Mouse (Mus musculus): ENCODE data around the gene Calu. TPM values are rescaled to one million over a fixed set of nuclear protein-coding genes. Genes with fewer than 3 reads are reported as not detected.

Calu gene
- total and polyA plus RNA-seq, 3 experiments: 107 to 161 (median 112) TPM

GRCm38 (mm10) chr6:29313690-29314202 is 34.1 kb upstream of the Calu start:
- H3K36me3 ChIP-seq (replicated peaks in 1 of 2; ENCODE audit: control insufficient read depth in 1 of 2, insufficient read depth in 1 of 2, low read length in 1 of 2): no peaks in the 10 kb centered on the region
- dilution Hi-C loops (cut with MboI; ENCODE audit: extremely low pct_ligation_motif_present, extremely low pct_unique_long_range_greater_than_20kb, low sequenced_read_pairs): no loop called here
- peaks cover 10% of the 10 kb centered on the region for H3K9me3 ChIP-seq (replicated peaks; ENCODE audit: low read length)
- peak; percentile 54 for DNase-seq (ENCODE audit: extremely low read depth)
- no peak overlapping the region for H3K4me3 ChIP-seq (replicated peaks in 1 of 3; ENCODE audit: low read depth in 2 of 3, low read length in 2 of 3, poor library complexity in 1 of 3)
- H3K4me2 ChIP-seq (ENCODE audit: insufficient read depth, low read depth, poor library complexity, severe bottlenecking): 0 out of 2 replicates have a peak overlapping the region, but pooled peaks have one; percentile 10
- no peaks in the 10 kb centered on the region for H3K79me2 ChIP-seq (replicated peaks; ENCODE audit: control insufficient read depth, extremely low read depth, insufficient read depth, poor library complexity, severe bottlenecking)
- H3K9ac ChIP-seq (ENCODE audit: insufficient read depth, low read depth): no peak overlapping the region
- H3K27me3 ChIP-seq (replicated peaks): peaks cover 12% of the 10 kb centered on the region
- peaks cover 11 to 26% of the 10 kb centered on the region in 2 experiments; a peak in 3 of 4 replicates for H3K4me1 ChIP-seq (ENCODE audit: control insufficient read depth in 1 of 2, insufficient read depth in 2 of 2)
- in situ Hi-C loops (cut with MboI; ENCODE audit: low pct_ligation_motif_present, low pct_unique_long_range_greater_than_20kb, low sequenced_read_pairs): no loop called here
- TF ChIP-seq POLR2A (IDR thresholded peaks at IDR 0.05; ENCODE audit: low read depth, low read length) (no peak), NELFE (IDR thresholded peaks at IDR 0.05; ENCODE audit: low read depth, low read length) (no peak), MAFK (IDR thresholded peaks at IDR 0.05; ENCODE audit: insufficient replicate concordance, low read length) (no peak), MYC (IDR thresholded peaks at IDR 0.05; ENCODE audit: low read depth, low read length) (0 out of 2 replicates have a peak, but pooled peaks have one; percentile 15), ZC3H11A (IDR thresholded peaks at IDR 0.05; ENCODE audit: low read depth, low read length) (no peak), CHD2 (IDR thresholded peaks at IDR 0.05; ENCODE audit: low read length) (no peak), E2F4 (IDR thresholded peaks at IDR 0.05; ENCODE audit: insufficient replicate concordance, low read depth, low read length) (no peak), ETS1 (conservative IDR thresholded peaks at IDR 0.05; ENCODE audit: low read depth, low read length) (peak; percentile 40; the same call in 1 of the 2 replicates), ZKSCAN1 (IDR thresholded peaks at IDR 0.05; ENCODE audit: borderline replicate concordance, low read depth, low read length) (no peak), ELF1 (IDR thresholded peaks at IDR 0.05; ENCODE audit: low read depth, low read length) (no peak), RCOR1 (conservative IDR thresholded peaks at IDR 0.05; ENCODE audit: low read depth, low read length) (no peak), SMC3 (IDR thresholded peaks at IDR 0.05; ENCODE audit: low read depth, low read length) (no peak), GABPA (IDR thresholded peaks at IDR 0.05; ENCODE audit: insufficient replicate concordance, low read depth, low read length) (no peak), BHLHE40 (IDR thresholded peaks at IDR 0.05; ENCODE audit: low read depth, low read length) (peak; percentile 52), IRF4 (IDR thresholded peaks at IDR 0.05; ENCODE audit: low read depth, low read length) (peak; percentile 80), USF1 (IDR thresholded peaks at IDR 0.05; ENCODE audit: low read depth, low read length) (no peak), TBP (conservative IDR thresholded peaks at IDR 0.05; ENCODE audit: low read depth, low read length) (no peak), HCFC1 (IDR thresholded peaks at IDR 0.05; ENCODE audit: low read depth, low read length) (no peak), SIN3A (IDR thresholded peaks at IDR 0.05; ENCODE audit: low read length) (no peak), MEF2A (IDR thresholded peaks at IDR 0.05; ENCODE audit: borderline replicate concordance, low read depth, low read length) (no peak), JUN (IDR thresholded peaks at IDR 0.05; ENCODE audit: insufficient read depth, low read depth, low read length) (peak; percentile 81), MXI1 (IDR thresholded peaks at IDR 0.05; ENCODE audit: low read depth, low read length) (0 out of 2 replicates have a peak, but pooled peaks have one; percentile 31), EP300 (IDR thresholded peaks at IDR 0.05; ENCODE audit: low read length) (peak; percentile 67), NRF1 (IDR thresholded peaks at IDR 0.05; ENCODE audit: low read depth, low read length) (no peak), TCF12 (IDR thresholded peaks at IDR 0.05; ENCODE audit: low read depth, low read length) (0 out of 2 replicates have a peak, but pooled peaks have one; percentile 26), MAX (IDR thresholded peaks at IDR 0.05; ENCODE audit: low read length) (no peak), POLR2AphosphoS2 (IDR thresholded peaks at IDR 0.05; ENCODE audit: low read depth, low read length) (no peak), USF2 (conservative IDR thresholded peaks at IDR 0.05; ENCODE audit: low read depth, low read length) (no peak), RAD21 (IDR thresholded peaks at IDR 0.05; ENCODE audit: low read depth, low read length) (no peak), CHD1 (IDR thresholded peaks at IDR 0.05; ENCODE audit: low read depth, low read length) (no peak), ZMIZ1 (IDR thresholded peaks at IDR 0.05; ENCODE audit: low read depth, low read length) (no peak), KAT2A (IDR thresholded peaks at IDR 0.05; ENCODE audit: insufficient replicate concordance, low read length) (no peak), ZNF384 (IDR thresholded peaks at IDR 0.05; ENCODE audit: low read depth, low read length) (no peak), MAZ (IDR thresholded peaks at IDR 0.05; ENCODE audit: low read depth, low read length) (no peak), JUND (conservative IDR thresholded peaks at IDR 0.05; ENCODE audit: low read depth, low read length) (peak; percentile 58; the same call in 1 of the 2 replicates), UBTF (IDR thresholded peaks at IDR 0.05; ENCODE audit: low read depth, low read length) (no peak)
- H3K27ac ChIP-seq (ENCODE audit: insufficient read depth, low read depth): no peak overlapping the region
